Mouse (Mus musculus) MEL (cell line): ENCODE measurements around the gene Jmjd1c. TPM values are rescaled to one million over a fixed set of nuclear protein-coding genes. Genes with fewer than 3 reads are reported as not detected.

ENCODE experiments used
- DNase-seq: peaks from one replicate; pipeline ENCODE4 v3.0.0; 2011; ENCODE audit warnings: low read depth, low spot score
- H3K27ac ChIP-seq: 2 replicates; pipeline ENCODE4 v1.5.1; 2012; ENCODE audit warnings: low read depth, mild to moderate bottlenecking, control low read depth, low read length, moderate library complexity; ENCODE audit not compliant: control insufficient read depth
- H3K27me3 ChIP-seq, 2 experiments: fragments of 150-350 bp in 1 of 2; sonication (generic) in 1 of 2; 2 replicates each; pipeline ENCODE4 v1.6.1; 2012; ENCODE audit warnings: low read length in 2 of 2, mild to moderate bottlenecking in 2 of 2, improper control_type of control experiment in 1 of 2, moderate library complexity in 1 of 2; ENCODE audit not compliant: insufficient read depth in 2 of 2, control insufficient read depth in 1 of 2
- H3K36me3 ChIP-seq, 2 experiments: 2 replicates each; pipeline ENCODE4 v1.6.1; 2012 to 2014; ENCODE audit warnings: low read length in 2 of 2, improper control_type of control experiment in 1 of 2, inconsistent platforms in 1 of 2, mild to moderate bottlenecking in 1 of 2; ENCODE audit not compliant: insufficient read depth in 2 of 2, control insufficient read depth in 1 of 2
- H3K4me1 ChIP-seq, 2 experiments: fragments of 150-350 bp in 1 of 2; sonication (generic) in 1 of 2; 2 replicates each; pipeline ENCODE4 v1.6.1; 2012; ENCODE audit warnings: low read length in 2 of 2, improper control_type of control experiment in 1 of 2, mild to moderate bottlenecking in 1 of 2; ENCODE audit not compliant: insufficient read depth in 2 of 2, control insufficient read depth in 1 of 2
- H3K4me3 ChIP-seq, 2 experiments: fragments of 150-350 bp in 1 of 2; sonication (generic) in 1 of 2; 2 replicates each; pipeline ENCODE4 v1.5.1; 2012; ENCODE audit warnings: low read depth in 2 of 2, low read length in 2 of 2, mild to moderate bottlenecking in 2 of 2, moderate library complexity in 2 of 2, control low read depth in 1 of 2, improper control_type of control experiment in 1 of 2; ENCODE audit not compliant: control insufficient read depth in 1 of 2, insufficient read depth in 1 of 2
- H3K79me2 ChIP-seq: 2 replicates; pipeline ENCODE4 v1.6.1; 2012; ENCODE audit warnings: mild to moderate bottlenecking, low read length, moderate library complexity; ENCODE audit not compliant: control insufficient read depth, poor library complexity, insufficient read depth
- H3K9ac ChIP-seq: 2 replicates; pipeline ENCODE4 v1.6.1; 2012; ENCODE audit warnings: low read depth, mild to moderate bottlenecking, control low read depth, low read length, moderate library complexity; ENCODE audit not compliant: control insufficient read depth, poor library complexity, severe bottlenecking
- H3K9me3 ChIP-seq: fragments of 150-350 bp; sonication (generic); replicated peaks from 2 replicates; pipeline ENCODE4 v1.6.1; 2012; ENCODE audit warnings: mild to moderate bottlenecking, low read length, improper control_type of control experiment, moderate library complexity; ENCODE audit not compliant: insufficient read depth
- CHD1 ChIP-seq: IDR thresholded peaks from 2 replicates; pipeline ENCODE4 v1.6.1; 2012; ENCODE audit warnings: low read depth, mild to moderate bottlenecking, inconsistent platforms, low read length, improper control_type of control experiment
- CHD2 ChIP-seq: IDR thresholded peaks from 2 replicates; pipeline ENCODE4 v1.6.1; 2011; ENCODE audit warnings: low read length, improper control_type of control experiment
- HCFC1 ChIP-seq: IDR thresholded peaks from 2 replicates; pipeline ENCODE4 v1.6.1; 2012; ENCODE audit warnings: low read depth, mild to moderate bottlenecking, inconsistent platforms, low read length, improper control_type of control experiment, moderate library complexity
- JUND ChIP-seq: IDR thresholded peaks from 2 replicates; pipeline ENCODE4 v1.6.1; 2011; ENCODE audit warnings: low read depth, mild to moderate bottlenecking, improper control_type of control experiment, low read length
- KAT2A ChIP-seq: conservative IDR thresholded peaks from 2 replicates; pipeline ENCODE4 v1.6.1; 2012; ENCODE audit warnings: low read depth, low read length, improper control_type of control experiment, inconsistent platforms
- MAFK ChIP-seq: IDR thresholded peaks from 2 replicates; pipeline ENCODE4 v1.6.1; 2011; ENCODE audit warnings: low read depth, mild to moderate bottlenecking, low read length, improper control_type of control experiment, borderline replicate concordance
- MXI1 ChIP-seq: IDR thresholded peaks from 2 replicates; pipeline ENCODE4 v1.6.1; 2011; ENCODE audit warnings: mild to moderate bottlenecking, low read depth, low read length, improper control_type of control experiment
- NELFE ChIP-seq: IDR thresholded peaks from 2 replicates; pipeline ENCODE4 v1.6.1; 2011; ENCODE audit warnings: low read depth, low read length, improper control_type of control experiment
- NRF1 ChIP-seq: IDR thresholded peaks from 2 replicates; pipeline ENCODE4 v1.6.1; 2014; ENCODE audit warnings: low read depth, mild to moderate bottlenecking, inconsistent platforms, low read length, improper control_type of control experiment, moderate library complexity; ENCODE audit not compliant: poor library complexity, insufficient read depth, severe bottlenecking
- POLR2AphosphoS5 ChIP-seq: IDR thresholded peaks from 2 replicates; pipeline ENCODE4 v1.6.1; 2012; ENCODE audit warnings: low read depth, borderline replicate concordance, mild to moderate bottlenecking, inconsistent platforms, low read length, moderate library complexity, mixed read lengths
- SIN3A ChIP-seq: IDR thresholded peaks from 2 replicates; pipeline ENCODE4 v1.6.1; 2012; ENCODE audit warnings: low read length, improper control_type of control experiment, inconsistent platforms
- TAL1 ChIP-seq: IDR thresholded peaks from 2 replicates; pipeline ENCODE4 v1.6.1; 2012; ENCODE audit warnings: mild to moderate bottlenecking, inconsistent platforms, low read length, moderate library complexity, mixed read lengths
- UBTF ChIP-seq: IDR thresholded peaks from 2 replicates; pipeline ENCODE4 v1.6.1; 2012; ENCODE audit warnings: low read depth, mild to moderate bottlenecking, inconsistent platforms, low read length, improper control_type of control experiment, moderate library complexity, borderline replicate concordance; ENCODE audit not compliant: insufficient read depth
- USF2 ChIP-seq, 2 experiments: IDR thresholded peaks; 2 replicates each; pipeline ENCODE4 v1.6.1; 2011 to 2012; ENCODE audit warnings: improper control_type of control experiment in 2 of 2, low read length in 2 of 2, borderline replicate concordance in 1 of 2, inconsistent platforms in 1 of 2, low read depth in 1 of 2, mild to moderate bottlenecking in 1 of 2; ENCODE audit not compliant: insufficient read depth in 1 of 2
- ZC3H11A ChIP-seq: IDR thresholded peaks from 2 replicates; pipeline ENCODE4 v1.6.1; 2012; ENCODE audit warnings: low read depth, mild to moderate bottlenecking, inconsistent platforms, low read length, improper control_type of control experiment
- ZKSCAN1 ChIP-seq: IDR thresholded peaks from 2 replicates; pipeline ENCODE4 v1.6.1; 2012; ENCODE audit warnings: low read depth, mild to moderate bottlenecking, inconsistent platforms, low read length, improper control_type of control experiment, moderate library complexity
- ZNF384 ChIP-seq: IDR thresholded peaks from 2 replicates; pipeline ENCODE4 v1.6.1; 2012; ENCODE audit warnings: low read depth, mild to moderate bottlenecking, inconsistent platforms, low read length, improper control_type of control experiment
- polyA plus RNA-seq, 2 experiments: library from polyadenylated mRNA; stranded (reverse) in 1 of 2; unstranded in 1 of 2; fragments of >175 nt in 1 of 2; fragments of >200 nt in 1 of 2; gene quantifications; 2 replicates each; pipeline versions ENCODE4 v1.2.1 to v1.2.4; 2012; ENCODE audit warnings: low replicate concordance in 2 of 2, low read depth in 1 of 2; ENCODE audit not compliant: insufficient read length in 2 of 2, insufficient read depth in 1 of 2, missing spikeins in 1 of 2
- total RNA-seq: library from RNA; depleted of rRNA; stranded (reverse); fragments of 300-350 nt; gene quantifications from 2 replicates; pipeline ENCODE4 v1.2.3, GENCODE M21; 2012

Gene Jmjd1c
- total and polyA plus RNA-seq, 3 experiments = 10.6 to 62.3 (median 15.2) TPM

DNA sequence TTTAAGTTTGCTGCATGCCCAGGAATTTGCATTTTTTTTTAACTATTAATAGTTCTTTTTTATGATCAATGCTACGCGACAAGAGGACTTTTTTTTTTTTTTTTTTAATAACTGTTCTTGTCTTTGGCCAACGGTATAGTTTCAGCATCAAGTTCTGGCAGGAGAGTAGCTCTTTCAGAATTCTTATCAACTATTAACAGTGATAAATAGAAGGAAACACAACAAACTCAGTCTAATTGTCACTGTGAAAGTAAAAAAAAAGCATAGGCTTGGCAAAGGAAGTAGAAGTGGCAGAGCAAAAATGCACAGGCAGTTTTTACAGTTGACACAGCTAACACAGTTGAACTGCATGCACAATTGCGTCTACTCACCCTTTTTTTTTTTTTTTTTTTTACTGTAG lies 81.5 kb downstream of the Jmjd1c start (continued):
- TF ChIP-seq ZKSCAN1 = peak; percentile 38; the same call in 1 of the 2 replicates
- no peak for TF ChIP-seq CHD1
- TF ChIP-seq, all 39 proteins: peak for 11

- Histone ChIP-seq H3K36me3 (peaks cover 0 to 38% of the 10 kb centered on the region in 2 experiments; a peak in 2 of 4 replicates), H3K9me3 (no peaks in the 10 kb centered on the region), H3K4me1 (peaks cover 16 to 26% of the 10 kb centered on the region in 2 experiments)
Measured at GRCm38 (mm10) chr10:67180021-67180420, 84.1 kb downstream of the Jmjd1c start.

GRCm38 (mm10) chr10:67180799-67181198 lies 84.9 kb downstream of the Jmjd1c start:
- DNase-seq = no peak
- H3K27ac ChIP-seq = no peak overlapping the region
- peaks cover 16 to 26% of the 10 kb centered on the region in 2 experiments for H3K4me1 ChIP-seq
- peaks cover 0 to 38% of the 10 kb centered on the region in 2 experiments; a peak in 2 of 4 replicates for H3K36me3 ChIP-seq
- TF ChIP-seq MAFK (no peak), NRF1 (no peak), ZC3H11A (no peak), UBTF (no peak), JUND (no peak), SIN3A (no peak), USF2 (IDR thresholded peaks at IDR 0.05; ENCODE audit: borderline replicate concordance in 1 of 2, insufficient read depth in 1 of 2, low read depth in 1 of 2, low read length in 2 of 2) (no peak), CHD1 (no peak), MXI1 (no peak), KAT2A (no peak), HCFC1 (no peak), TAL1 (no peak), CHD2 (no peak), NELFE (no peak), POLR2AphosphoS5 (no peak)
- H3K79me2 ChIP-seq = peaks cover 2% of the 10 kb centered on the region
- H3K9ac ChIP-seq = no peak overlapping the region
- H3K4me3 ChIP-seq = no peak overlapping the region
- no peaks in the 10 kb centered on the region for H3K27me3 ChIP-seq
- no peaks in the 10 kb centered on the region for H3K9me3 ChIP-seq

More at GRCm38 (mm10) chr10:67180021-67180420, 84.1 kb downstream of the Jmjd1c start:
- no peak for DNase-seq
- H3K4me3 ChIP-seq = no peak overlapping the region
- TF ChIP-seq ZNF384 (peak; percentile 55; the same call in 1 of the 2 replicates), UBTF (no peak)
- TF ChIP-seq, all 39 proteins: peak for 1
- Histone ChIP-seq H3K79me2 (no peaks in the 10 kb centered on the region), H3K27ac (no peak overlapping the region), H3K9ac (no peak overlapping the region), H3K27me3 (no peaks in the 10 kb centered on the region)
